Mouse (Mus musculus): Measurements from ENCODE around the gene Rere. TPM values are rescaled to one million over a fixed set of nuclear protein-coding genes. Genes with fewer than 3 reads are reported as not detected.

Gene Rere
- polyA plus RNA-seq, 2 experiments = 4.8 to 5.1 TPM

GRCm38 (mm10) chr4:150426098-150426879 is 144.8 kb downstream of the Rere start:
- no peak overlapping the region for H3K4me2 ChIP-seq (ENCODE audit: low read depth)
- no peak overlapping the region for H3K9ac ChIP-seq (replicated peaks)
- 66% methylated on average over 8 of the region's 8 CpGs for WGBS (ENCODE audit: insufficient replicate concordance)
- H3K4me3 ChIP-seq (ENCODE audit: insufficient read depth in 1 of 2, low read depth in 2 of 2, low read length in 2 of 2) = no peak overlapping the region
- peaks cover 2% of the 10 kb centered on the region for H3K36me3 ChIP-seq (replicated peaks; ENCODE audit: control insufficient read depth, insufficient read depth, low read depth)
- H3K27me3 ChIP-seq (ENCODE audit: control insufficient read depth, insufficient read depth, low read length) = no peaks in the 10 kb centered on the region
- TF ChIP-seq CTCF (IDR thresholded peaks at IDR 0.05; ENCODE audit: low read depth) = no peak
- no peak for TF ChIP-seq EP300 (IDR thresholded peaks at IDR 0.05; ENCODE audit: low read depth)
- H3K4me1 ChIP-seq (replicated peaks; ENCODE audit: control insufficient read depth in 2 of 2, insufficient read depth in 2 of 2, low read length in 1 of 2) = peaks cover 6 to 14% of the 10 kb centered on the region in 2 experiments
- H3K9me3 ChIP-seq (ENCODE audit: control insufficient read depth, low read length) = no peaks in the 10 kb centered on the region
- H3K27ac ChIP-seq = no peak overlapping the region
- ATAC-seq (ENCODE audit: insufficient read depth) (no peak), DNase-seq (ENCODE audit: low read depth in 3 of 3, low spot score in 3 of 3) (no peak)

DNA sequence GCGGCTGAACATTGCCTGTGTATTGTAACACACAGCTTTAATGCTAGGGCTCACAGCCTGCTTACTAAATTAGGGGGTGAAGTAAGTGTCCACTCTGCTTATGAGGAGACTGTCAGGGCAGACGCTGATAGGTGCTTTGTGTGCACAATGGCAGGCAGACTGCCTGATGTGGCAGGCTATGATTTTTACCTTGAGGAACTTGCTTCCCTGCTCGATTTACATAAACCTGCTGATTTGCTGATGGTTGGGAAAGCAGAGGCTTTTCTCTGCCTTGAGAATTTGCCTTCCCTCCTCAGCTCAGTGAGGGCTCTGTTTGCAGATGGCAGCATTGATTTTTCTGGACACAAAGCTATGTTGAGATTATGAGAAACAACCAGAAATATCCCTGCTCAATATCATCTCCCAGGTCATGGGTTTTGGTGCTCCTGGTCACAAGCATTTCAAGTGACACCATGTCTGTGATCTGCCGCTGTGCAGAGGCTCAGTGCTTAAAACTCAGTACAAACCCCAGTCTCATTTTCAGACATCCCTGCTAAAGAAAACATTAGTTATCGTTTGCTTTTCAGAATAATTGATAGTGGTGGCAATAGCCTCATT is 145.5 kb downstream of the Rere start:
- no peaks in the 10 kb centered on the region for H3K36me3 ChIP-seq (replicated peaks; ENCODE audit: control insufficient read depth, insufficient read depth, low read depth)
- peaks cover 6 to 14% of the 10 kb centered on the region in 2 experiments for H3K4me1 ChIP-seq (replicated peaks; ENCODE audit: control insufficient read depth in 2 of 2, insufficient read depth in 2 of 2, low read length in 1 of 2)
- no peak for DNase-seq (ENCODE audit: low read depth in 3 of 3, low spot score in 3 of 3)
- TF ChIP-seq CTCF (IDR thresholded peaks at IDR 0.05; ENCODE audit: low read depth) = no peak
- no peak for TF ChIP-seq EP300 (IDR thresholded peaks at IDR 0.05; ENCODE audit: low read depth)
- no peak for ATAC-seq (ENCODE audit: insufficient read depth)
- H3K4me3 ChIP-seq (ENCODE audit: insufficient read depth in 1 of 2, low read depth in 2 of 2, low read length in 2 of 2) = no peak overlapping the region
- no peaks in the 10 kb centered on the region for H3K9me3 ChIP-seq (ENCODE audit: control insufficient read depth, low read length)
- H3K9ac ChIP-seq (replicated peaks) = no peak overlapping the region
- no peaks in the 10 kb centered on the region for H3K27me3 ChIP-seq (ENCODE audit: control insufficient read depth, insufficient read depth, low read length)
- H3K27ac ChIP-seq = no peak overlapping the region
- no peak overlapping the region for H3K4me2 ChIP-seq (ENCODE audit: low read depth)
- WGBS (ENCODE audit: insufficient replicate concordance) = 70% methylated on average over 5 of the region's 5 CpGs

- DNase-seq (ENCODE audit: low read depth in 3 of 3, low spot score in 3 of 3) (no peak), ATAC-seq (ENCODE audit: insufficient read depth) (peak; percentile 43; the same call in 1 of the 2 replicates)
- H3K9ac ChIP-seq (replicated peaks) = no peak overlapping the region
- no peak overlapping the region for H3K4me3 ChIP-seq (ENCODE audit: insufficient read depth in 1 of 2, low read depth in 2 of 2, low read length in 2 of 2)
- no peaks in the 10 kb centered on the region for H3K27me3 ChIP-seq (ENCODE audit: control insufficient read depth, insufficient read depth, low read length)
- no peak overlapping the region for H3K4me2 ChIP-seq (ENCODE audit: low read depth)
- no peak for TF ChIP-seq EP300 (IDR thresholded peaks at IDR 0.05; ENCODE audit: low read depth)
- no peak for TF ChIP-seq CTCF (IDR thresholded peaks at IDR 0.05; ENCODE audit: low read depth)
- H3K4me1 ChIP-seq (replicated peaks; ENCODE audit: control insufficient read depth in 2 of 2, insufficient read depth in 2 of 2, low read length in 1 of 2) = peaks cover 6 to 14% of the 10 kb centered on the region in 2 experiments
- WGBS (ENCODE audit: insufficient replicate concordance) = 29% methylated on average over 4 of the region's 4 CpGs
- H3K27ac ChIP-seq = no peak overlapping the region
- no peaks in the 10 kb centered on the region; the same call in 1 of the 2 replicates for H3K36me3 ChIP-seq (replicated peaks; ENCODE audit: control insufficient read depth, insufficient read depth, low read depth)
- no peaks in the 10 kb centered on the region for H3K9me3 ChIP-seq (ENCODE audit: control insufficient read depth, low read length)
Measured at GRCm38 (mm10) chr4:150428762-150429161, 147.3 kb downstream of the Rere start.

- no peaks in the 10 kb centered on the region; the same call in 1 of the 2 replicates for H3K36me3 ChIP-seq (replicated peaks; ENCODE audit: control insufficient read depth, insufficient read depth, low read depth)
- H3K4me1 ChIP-seq (replicated peaks; ENCODE audit: control insufficient read depth in 2 of 2, insufficient read depth in 2 of 2, low read length in 1 of 2) = peaks cover 3 to 7% of the 10 kb centered on the region in 2 experiments
- DNase-seq (ENCODE audit: low read depth in 3 of 3, low spot score in 3 of 3) (no peak), ATAC-seq (ENCODE audit: insufficient read depth) (no peak)
- no peak overlapping the region for H3K4me3 ChIP-seq (ENCODE audit: insufficient read depth in 1 of 2, low read depth in 2 of 2, low read length in 2 of 2)
- WGBS (ENCODE audit: insufficient replicate concordance) = 81% methylated on average over 5 of the region's 5 CpGs
- H3K9ac ChIP-seq (replicated peaks) = no peak overlapping the region
- no peaks in the 10 kb centered on the region for H3K9me3 ChIP-seq (ENCODE audit: control insufficient read depth, low read length)
- no peak for TF ChIP-seq EP300 (IDR thresholded peaks at IDR 0.05; ENCODE audit: low read depth)
- TF ChIP-seq CTCF (IDR thresholded peaks at IDR 0.05; ENCODE audit: low read depth) = no peak
- H3K27me3 ChIP-seq (ENCODE audit: control insufficient read depth, insufficient read depth, low read length) = no peaks in the 10 kb centered on the region
- no peak overlapping the region for H3K27ac ChIP-seq
- H3K4me2 ChIP-seq (ENCODE audit: low read depth) = no peak overlapping the region
Measured at GRCm38 (mm10) chr4:150433827-150434574, 152.6 kb downstream of the Rere start.

GRCm38 (mm10) chr4:150435590-150435989 is 154.1 kb downstream of the Rere start:
- no peaks in the 10 kb centered on the region for H3K27me3 ChIP-seq (ENCODE audit: control insufficient read depth, insufficient read depth, low read length)
- DNase-seq (ENCODE audit: low read depth in 3 of 3, low spot score in 3 of 3) = no peak
- no peaks in the 10 kb centered on the region; the same call in 1 of the 2 replicates for H3K36me3 ChIP-seq (replicated peaks; ENCODE audit: control insufficient read depth, insufficient read depth, low read depth)
- no peaks in the 10 kb centered on the region for H3K9me3 ChIP-seq (ENCODE audit: control insufficient read depth, low read length)
- TF ChIP-seq CTCF (IDR thresholded peaks at IDR 0.05; ENCODE audit: low read depth) (no peak), EP300 (IDR thresholded peaks at IDR 0.05; ENCODE audit: low read depth) (no peak)
- H3K27ac ChIP-seq = no peak overlapping the region
- no peak overlapping the region for H3K4me2 ChIP-seq (ENCODE audit: low read depth)
- no peak for ATAC-seq (ENCODE audit: insufficient read depth)
- 84% methylated on average over 5 of the region's 5 CpGs for WGBS (ENCODE audit: insufficient replicate concordance)
- no peak overlapping the region for H3K4me3 ChIP-seq (ENCODE audit: insufficient read depth in 1 of 2, low read depth in 2 of 2, low read length in 2 of 2)
- no peak overlapping the region for H3K9ac ChIP-seq (replicated peaks)
- peaks cover 0 to 3% of the 10 kb centered on the region in 2 experiments; a peak in 2 of 4 replicates for H3K4me1 ChIP-seq (replicated peaks; ENCODE audit: control insufficient read depth in 2 of 2, insufficient read depth in 2 of 2, low read length in 1 of 2)

Measured in liver, embryonic 14.5 days (tissue).